Mouse (Mus musculus) embryonic facial prominence, embryonic 14.5 days (tissue): ENCODE data around the gene 1700008O03Rik. TPM values are rescaled to one million over a fixed set of nuclear protein-coding genes. Genes with fewer than 3 reads are reported as not detected.

Source experiments
- ATAC-seq: fragments of 200-750 bp; cut with Nextera tagmentation; 2 replicates; pipeline ENCODE4 v1.8.0; 2017; ENCODE audit warnings: low read depth, moderate number of reproducible peaks, moderate TSS enrichment
- DNase-seq: peaks from one replicate; pipeline ENCODE4 v3.0.0-alpha.2; 2015; ENCODE audit warnings: low spot score
- H3K27ac ChIP-seq: fragments of 300-500 bp; sonication (generic); replicated peaks from 2 replicates; pipeline ENCODE4 v1.5.1; 2014; ENCODE audit warnings: low read depth, mild to moderate bottlenecking, low read length, moderate library complexity
- H3K27me3 ChIP-seq: fragments of 300-500 bp; sonication (generic); replicated peaks from 2 replicates; pipeline ENCODE4 v1.6.1; 2014; ENCODE audit warnings: low read length; ENCODE audit not compliant: control insufficient read depth, insufficient read depth
- H3K36me3 ChIP-seq: fragments of 300-500 bp; sonication (generic); 2 replicates; pipeline ENCODE4 v1.6.1; 2014; ENCODE audit warnings: low read length, mixed read lengths; ENCODE audit not compliant: control insufficient read depth, insufficient read depth
- H3K4me1 ChIP-seq: fragments of 300-500 bp; sonication (generic); 2 replicates; pipeline ENCODE4 v1.6.1; 2014; ENCODE audit warnings: antibody characterized with exemption, low read length; ENCODE audit not compliant: control insufficient read depth, insufficient read depth
- H3K4me2 ChIP-seq: fragments of 300-500 bp; sonication (generic); 2 replicates; pipeline ENCODE4 v1.6.1; 2014; ENCODE audit warnings: low read depth, mild to moderate bottlenecking, low read length, moderate library complexity, mixed read lengths
- H3K4me3 ChIP-seq: fragments of 300-500 bp; sonication (generic); 2 replicates; pipeline ENCODE4 v1.5.1; 2014; ENCODE audit warnings: low read depth, mild to moderate bottlenecking, low read length
- H3K9ac ChIP-seq: fragments of 300-500 bp; sonication (generic); 2 replicates; pipeline ENCODE4 v1.6.1; 2014; ENCODE audit warnings: low read depth, mild to moderate bottlenecking, low read length, moderate library complexity, mixed read lengths
- H3K9me3 ChIP-seq: fragments of 300-500 bp; sonication (generic); 2 replicates; pipeline ENCODE4 v1.6.1; 2016; ENCODE audit warnings: low read length; ENCODE audit not compliant: control insufficient read depth
- WGBS: fragments of 180-500 bp; shearing (Covaris S2); extraction: QIAGEN DNeasy Blood & Tissue Kit; methylation state at CpG from one replicate; pipeline ENCODE4 v1.1.7; 2014; 5-methylcytosine and 5-hydroxymethylcytosine counted together
- polyA plus RNA-seq: library from polyadenylated mRNA; unstranded; fragments of >200 nt; fragmentation: Nextera tagmentation; extraction: Ambion mirVana; gene quantifications from 2 replicates; pipeline ENCODE4 v1.2.1, GENCODE M21; 2014

Gene 1700008O03Rik
- polyA plus RNA-seq, 1 experiment from 2014 or later: 0.33 TPM

- Histone ChIP-seq H3K27me3 (no peaks in the 10 kb centered on the region; the same call in 1 of the 2 replicates), H3K4me2 (peak overlapping the region; percentile 95), H3K9ac (no peak overlapping the region; the same call in 1 of the 2 replicates), H3K9me3 (no peaks in the 10 kb centered on the region), H3K4me3 (peak overlapping the region; percentile 53; the same call in 1 of the 2 replicates), H3K27ac (no peak overlapping the region), H3K4me1 (peaks cover 13% of the 10 kb centered on the region; the same call in 1 of the 2 replicates), H3K36me3 (0 out of 2 replicates have a peak, but pooled peaks cover 12% of the 10 kb centered on the region)
- 12% methylated on average over 6 of the region's 6 CpGs for WGBS
- ATAC-seq (no peak), DNase-seq (no peak)
Observed at GRCm38 (mm10) chr7:44311713-44312304, 73.8 kb downstream of the 1700008O03Rik start.

- WGBS: 1% methylated on average over 22 of the region's 38 CpGs
Observed at GRCm38 (mm10) chr7:44310878-44311712, 74.5 kb downstream of the 1700008O03Rik start.

GRCm38 (mm10) chr7:44310285-44310877 lies 75.2 kb downstream of the 1700008O03Rik start:
- H3K4me1 ChIP-seq: peaks cover 22% of the 10 kb centered on the region
- no peaks in the 10 kb centered on the region for H3K9me3 ChIP-seq
- 0 out of 2 replicates have a peak, but pooled peaks cover 12% of the 10 kb centered on the region for H3K36me3 ChIP-seq
- peak overlapping the region; percentile 95 for H3K4me2 ChIP-seq
- no peak overlapping the region for H3K27ac ChIP-seq
- H3K27me3 ChIP-seq: no peaks in the 10 kb centered on the region; the same call in 1 of the 2 replicates
- peak overlapping the region; percentile 66 for H3K9ac ChIP-seq
- WGBS: 0% methylated on average over 20 of the region's 40 CpGs
- peak overlapping the region; percentile 53 for H3K4me3 ChIP-seq
- ATAC-seq (no peak), DNase-seq (no peak)

More at GRCm38 (mm10) chr7:44310878-44311712, 74.5 kb downstream of the 1700008O03Rik start:
- Histone ChIP-seq H3K4me1 (peaks cover 15% of the 10 kb centered on the region), H3K27ac (no peak overlapping the region), H3K4me2 (peak overlapping the region; percentile 95), H3K9ac (peak overlapping the region; percentile 66), H3K4me3 (peak overlapping the region; percentile 53), H3K36me3 (0 out of 2 replicates have a peak, but pooled peaks cover 12% of the 10 kb centered on the region), H3K27me3 (no peaks in the 10 kb centered on the region; the same call in 1 of the 2 replicates), H3K9me3 (no peaks in the 10 kb centered on the region)
- no peak for DNase-seq
- ATAC-seq: no peak

Other genes with a start within 250 kb of the 1700008O03Rik start
- gene Klk1b16, start 249.1 kb downstream of the 1700008O03Rik start, polyA plus RNA-seq: not detected in 2 replicates
- gene Klk1b24, start 197.6 kb downstream of the 1700008O03Rik start, polyA plus RNA-seq: not detected in 2 replicates
- not detected in 2 replicates for gene Klk1b3, start 187.6 kb downstream of the 1700008O03Rik start, polyA plus RNA-seq
- gene Klk1b4, start 178.4 kb downstream of the 1700008O03Rik start, polyA plus RNA-seq: not detected in 2 replicates
- gene Klk1b5, start 169.9 kb downstream of the 1700008O03Rik start, polyA plus RNA-seq: not detected in 2 replicates
- not detected in 2 replicates for gene Klk1, start 160.5 kb downstream of the 1700008O03Rik start, polyA plus RNA-seq
- gene Gm36864, start 149.6 kb downstream of the 1700008O03Rik start, polyA plus RNA-seq: not detected in 2 replicates
- 0.83 and 1.1 TPM in 2 replicates for gene 1700028J19Rik, start 139.1 kb downstream of the 1700008O03Rik start, polyA plus RNA-seq
- 117 and 144 TPM in 2 replicates for gene 2410002F23Rik, start 139.1 kb downstream of the 1700008O03Rik start, polyA plus RNA-seq
- 0.92 and 0.96 TPM in 2 replicates for gene Acp4, start 128.4 kb downstream of the 1700008O03Rik start, polyA plus RNA-seq
- gene Gm15517, start 124.4 kb downstream of the 1700008O03Rik start, polyA plus RNA-seq: not detected in 2 replicates
- gene Clec11a, start 78.9 kb downstream of the 1700008O03Rik start, polyA plus RNA-seq: 27.3 and 34.6 TPM in 2 replicates
- gene Shank1, start 75.6 kb downstream of the 1700008O03Rik start, polyA plus RNA-seq: 3.6 and 3.7 TPM in 2 replicates
- gene Syt3, start 1.7 kb downstream of the 1700008O03Rik start, polyA plus RNA-seq: 2.4 and 2.6 TPM in 2 replicates
- gene Lrrc4b, start 43.2 kb upstream of the 1700008O03Rik start, polyA plus RNA-seq: 1.8 and 2.1 TPM in 2 replicates
- 0.43 and 0.47 TPM in 2 replicates for gene Aspdh, start 79.6 kb upstream of the 1700008O03Rik start, polyA plus RNA-seq
- 91.2 and 92.8 TPM in 2 replicates for gene Josd2, start 82.2 kb upstream of the 1700008O03Rik start, polyA plus RNA-seq
- 140 and 145 TPM in 2 replicates for gene Emc10, start 110.7 kb upstream of the 1700008O03Rik start, polyA plus RNA-seq
- gene Fam71e1, start 110.8 kb upstream of the 1700008O03Rik start, polyA plus RNA-seq: 5.4 and 10.7 TPM in 2 replicates
- 0.38 and 0.57 TPM in 2 replicates for gene Mybpc2, start 138.8 kb upstream of the 1700008O03Rik start, polyA plus RNA-seq
- 0.26 and 0.35 TPM in 2 replicates for gene Spib, start 146.3 kb upstream of the 1700008O03Rik start, polyA plus RNA-seq
- 57.9 and 64.1 TPM in 2 replicates for gene Pold1, start 163.0 kb upstream of the 1700008O03Rik start, polyA plus RNA-seq
- 60.8 and 64.5 TPM in 2 replicates for gene Nr1h2, start 168.1 kb upstream of the 1700008O03Rik start, polyA plus RNA-seq
- 1.7 and 2.8 TPM in 2 replicates for gene Napsa, start 186.6 kb upstream of the 1700008O03Rik start, polyA plus RNA-seq
- gene Kcnc3, start 204.8 kb upstream of the 1700008O03Rik start, polyA plus RNA-seq: 0.49 and 0.67 TPM in 2 replicates